Mouse (Mus musculus) testis, postnatal 10 days (tissue): ENCODE data around the gene Tmem14c.
A peak's percentile ranks its signal among the peaks of the same experiment; 100 is the strongest.
"Not testable (repeated sequence)": the region's sequence is repeated elsewhere in the genome, so short reads cannot be mapped to it uniquely, and the experiment has no call there.

Source experiments
- DNase-seq: peaks from one replicate; pipeline ENCODE4 v3.0.0; 2021; ENCODE audit warnings: low spot score

Tmem14c gene

GRCm38 (mm10) chr13:41015829-41016634 is at the start of gene Tmem14c:
Gene Tmem14c (plus strand): TSS chr13:41016292.
- peak; percentile 97 for DNase-seq

- DNase-seq, result no peak
Observed at GRCm38 (mm10) chr13:40967609-40968008, 48.5 kb upstream of the Tmem14c start.

GRCm38 (mm10) chr13:40968564-40968963 is 47.5 kb upstream of the Tmem14c start:
- peak; percentile 32 for DNase-seq

DNA sequence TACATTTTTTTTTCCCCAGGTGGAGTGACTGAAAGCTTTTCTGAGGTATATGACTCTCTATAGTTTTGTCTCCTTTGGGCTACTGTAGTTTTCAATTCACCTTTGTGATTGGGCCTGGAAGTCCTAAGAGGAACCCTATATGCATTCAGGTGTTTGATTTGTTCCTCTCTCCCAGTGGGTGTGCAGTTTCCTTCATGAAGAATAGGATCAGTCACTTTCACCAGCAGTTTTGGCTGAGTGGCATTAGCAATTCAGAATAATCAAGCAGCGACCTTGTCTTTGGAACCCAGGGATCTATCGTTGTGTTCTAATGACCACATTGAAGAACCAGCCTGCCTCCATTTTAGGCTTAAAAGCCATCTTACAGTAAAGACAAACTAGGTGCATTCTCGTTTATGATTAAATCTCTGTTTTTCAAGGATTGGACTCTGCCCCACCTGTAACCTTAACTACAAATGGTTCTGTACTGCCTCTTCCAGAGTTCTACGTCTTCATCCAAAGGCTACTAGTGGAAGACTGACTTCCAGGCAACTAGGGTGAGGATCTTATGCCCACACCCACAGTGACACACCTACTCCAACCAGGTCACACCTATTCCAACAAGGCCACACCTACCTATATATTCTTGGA is 46.2 kb upstream of the Tmem14c start:
- DNase-seq, result no peak

- no peak for DNase-seq
Observed at GRCm38 (mm10) chr13:40971261-40971660, 44.8 kb upstream of the Tmem14c start.

GRCm38 (mm10) chr13:40971831-40972230 is 44.3 kb upstream of the Tmem14c start:
- DNase-seq, result no peak

- DNase-seq, result no peak
Observed at GRCm38 (mm10) chr13:40972976-40973375, 43.1 kb upstream of the Tmem14c start.

DNA sequence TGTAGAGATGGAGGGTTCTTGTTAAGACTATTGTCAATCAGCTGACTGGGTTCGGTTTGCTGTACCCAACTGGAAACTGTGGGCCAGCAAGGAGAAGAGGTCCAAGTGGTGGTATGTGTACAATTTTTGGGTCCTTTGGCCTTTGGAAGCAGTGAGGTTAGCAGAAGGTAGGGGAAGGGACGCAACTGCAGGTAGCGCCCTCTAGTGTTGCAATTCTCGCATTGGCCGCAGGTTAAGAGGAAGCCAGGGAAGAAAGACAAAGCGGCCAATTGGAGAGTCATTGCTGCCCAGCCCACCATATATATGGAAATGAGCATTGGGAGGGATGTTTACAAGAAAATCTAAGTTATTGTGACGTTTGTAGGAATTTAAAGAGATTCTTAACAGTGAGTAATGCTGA is 38.5 kb upstream of the Tmem14c start:
- peak; percentile 73 for DNase-seq

DNA sequence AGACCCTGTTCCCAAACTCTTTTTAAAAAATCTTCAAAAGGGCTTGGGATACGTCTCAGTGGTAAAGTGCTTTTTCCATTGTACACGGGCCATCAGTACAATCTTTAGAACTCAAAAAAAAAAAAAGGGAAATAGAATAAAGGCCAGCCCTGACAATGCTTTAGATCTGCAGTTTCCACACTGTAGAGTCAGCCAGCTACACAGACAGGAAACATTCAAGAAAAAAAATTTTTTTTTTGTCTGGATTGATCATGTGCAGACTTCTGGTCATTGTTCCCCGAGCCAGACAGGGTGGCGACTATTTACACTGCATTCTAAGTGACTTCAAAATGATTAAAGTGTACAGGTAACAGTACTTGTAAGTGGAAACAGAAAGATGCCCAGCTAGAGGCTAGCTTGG is 37.4 kb upstream of the Tmem14c start:
- no peak for DNase-seq

GRCm38 (mm10) chr13:40979321-40979720 is 36.8 kb upstream of the Tmem14c start:
- no peak for DNase-seq

GRCm38 (mm10) chr13:40982759-40983158 is 33.3 kb upstream of the Tmem14c start:
- no peak for DNase-seq

- no peak for DNase-seq
Observed at GRCm38 (mm10) chr13:40986081-40986480, 30.0 kb upstream of the Tmem14c start.

DNA sequence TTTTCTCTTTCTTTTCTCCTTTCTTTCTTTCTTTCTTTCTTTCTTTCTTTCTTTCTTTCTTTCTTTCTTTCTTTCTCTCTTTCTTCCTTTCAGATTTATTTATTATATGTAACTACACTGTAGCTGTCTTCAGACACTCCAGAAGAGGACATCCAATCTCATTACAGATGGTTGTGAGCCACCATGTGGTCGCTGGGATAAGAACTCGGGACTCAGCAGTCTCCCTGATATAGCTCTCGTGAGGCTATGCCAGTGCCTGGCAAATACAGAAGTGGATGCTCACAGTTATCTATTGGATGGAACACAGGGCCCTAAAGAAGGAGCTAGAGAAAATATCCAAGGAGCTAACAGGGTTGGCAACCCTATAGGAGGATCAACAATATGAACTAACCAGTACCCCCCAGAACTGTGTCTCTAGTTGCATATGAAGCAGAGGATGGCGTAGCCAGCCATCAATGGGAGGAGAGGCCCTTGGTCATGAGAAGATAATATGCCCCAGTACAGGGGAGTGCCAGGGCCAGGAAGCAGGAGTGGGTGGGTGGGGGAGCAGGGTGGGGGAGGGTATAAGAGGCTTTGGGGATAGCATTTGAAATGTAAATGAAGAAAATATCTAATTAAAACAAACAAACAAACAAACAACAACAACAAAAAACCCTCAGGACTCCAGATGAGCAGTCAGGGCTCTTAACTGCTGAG is 28.3 kb upstream of the Tmem14c start:
- not testable (repeated sequence) for DNase-seq

- DNase-seq, result no peak
Observed at GRCm38 (mm10) chr13:40988418-40988817, 27.7 kb upstream of the Tmem14c start.

DNA sequence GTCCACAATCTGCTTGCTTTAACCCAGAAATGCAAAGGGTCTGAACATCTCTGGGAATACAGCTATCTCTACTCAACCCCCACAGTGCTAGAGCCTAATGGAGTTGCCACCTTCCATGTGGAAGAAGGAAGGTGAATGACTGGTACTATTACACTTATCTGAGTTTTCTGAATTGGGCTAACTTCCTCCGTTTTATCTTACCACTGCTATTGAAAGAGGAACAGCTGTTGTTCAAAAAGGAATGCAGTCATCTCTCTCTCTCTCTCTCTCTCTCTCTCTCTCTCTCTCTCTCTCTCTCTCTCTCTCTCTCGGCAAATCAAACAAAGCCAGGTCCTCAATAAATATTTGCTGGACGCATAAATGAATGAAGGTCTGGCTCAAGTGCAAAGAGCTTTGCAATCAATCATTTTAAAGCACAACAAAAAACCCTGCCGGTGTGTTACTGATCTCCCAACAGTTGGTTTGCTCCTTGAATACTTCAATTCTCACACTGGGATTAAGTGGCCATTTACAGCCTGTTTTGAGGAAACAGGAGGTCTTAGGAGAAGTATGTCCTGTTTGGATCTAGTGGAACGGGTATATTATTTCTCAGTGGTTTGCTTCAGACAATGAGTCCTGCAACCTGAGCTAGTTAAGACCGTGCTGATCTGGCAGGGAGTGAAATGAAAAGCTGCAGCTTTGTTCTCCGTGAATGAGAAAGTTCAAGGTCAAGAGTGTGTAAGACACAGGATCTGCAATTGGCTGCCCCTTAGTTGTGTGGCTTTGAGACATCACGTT is 21.4 kb upstream of the Tmem14c start:
- DNase-seq, result no peak

DNA sequence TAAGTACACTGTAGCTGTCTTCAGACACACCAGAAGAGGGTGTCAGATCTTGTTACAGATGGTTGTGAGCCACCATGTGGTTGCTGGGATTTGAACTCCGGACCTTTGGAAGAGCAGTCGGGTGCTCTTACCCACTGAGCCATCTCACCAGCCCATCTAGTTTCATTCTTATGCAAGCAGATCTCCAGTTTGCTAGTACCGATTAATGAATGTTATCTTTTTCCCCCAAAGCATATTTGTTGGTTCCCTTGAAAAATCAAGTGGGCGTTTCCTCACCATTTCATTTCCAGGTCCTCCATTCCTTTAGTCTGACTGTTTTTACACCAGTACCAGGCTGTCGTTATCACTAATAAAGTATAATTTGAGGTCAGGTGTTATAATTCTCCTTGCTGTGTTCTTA is 17.6 kb upstream of the Tmem14c start:
- not testable (repeated sequence) for DNase-seq

DNA sequence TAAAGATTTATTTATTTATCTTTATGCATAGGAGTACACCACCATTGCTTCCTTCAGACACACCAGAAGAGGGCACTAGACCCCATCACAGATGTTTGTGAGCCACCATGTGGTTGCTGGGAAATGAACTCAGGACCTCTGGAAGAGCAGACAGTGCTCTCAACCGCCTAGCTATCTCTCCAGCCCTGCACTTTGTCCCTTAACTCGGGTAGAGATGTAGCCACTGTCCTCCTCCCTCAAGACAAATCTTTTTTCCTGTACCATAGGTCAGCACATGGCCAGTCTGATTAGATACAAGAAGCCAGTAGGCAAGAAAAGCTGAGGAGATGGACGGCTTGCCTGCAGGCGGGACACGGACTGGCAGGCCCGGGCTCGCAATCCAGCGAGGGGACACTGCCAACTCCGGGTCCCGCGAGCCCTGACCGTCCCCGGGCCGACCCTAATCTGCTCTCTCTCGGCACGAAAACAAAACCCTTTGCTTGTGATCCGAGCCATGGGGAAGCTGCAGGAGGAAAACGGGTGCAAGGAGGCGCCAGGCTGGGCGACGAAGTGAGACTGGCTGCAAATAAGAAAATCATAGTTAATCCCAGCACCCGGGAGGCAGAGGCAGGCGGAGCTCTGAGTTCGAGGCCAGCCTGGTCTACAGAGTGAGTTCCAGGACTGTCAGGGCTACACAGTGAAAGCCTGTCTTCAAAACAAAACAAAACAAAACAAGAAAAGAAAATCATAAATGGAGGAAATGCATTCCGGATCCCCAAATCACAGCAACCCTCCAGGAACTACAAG is 15.8 kb upstream of the Tmem14c start:
- peak; percentile 73 for DNase-seq

GRCm38 (mm10) chr13:41000926-41001639 is 15.0 kb upstream of the Tmem14c start, which contains the start of gene Pak1ip1:
Gene Pak1ip1 (plus strand): TSS chr13:41001023.
- DNase-seq, result peak; percentile 95

DNA sequence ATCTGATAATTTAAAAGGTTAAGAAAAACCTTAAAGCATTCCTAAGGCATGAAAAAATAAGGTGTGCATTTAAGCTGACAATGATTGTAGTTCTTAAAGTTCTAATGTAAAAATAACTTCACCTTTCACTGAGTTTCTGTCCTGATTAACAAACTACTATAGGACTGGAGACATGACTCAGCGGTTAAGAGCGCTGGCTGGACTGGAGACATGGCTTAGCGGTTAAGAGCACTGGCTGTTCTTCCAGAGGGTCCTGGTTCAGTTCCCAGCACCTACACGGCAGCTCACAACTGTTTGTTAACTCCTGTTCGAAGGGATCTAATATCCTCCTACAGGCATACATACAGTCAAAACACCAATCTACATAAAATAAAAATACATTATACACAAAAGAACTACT is 14.1 kb upstream of the Tmem14c start:
- no peak for DNase-seq

DNA sequence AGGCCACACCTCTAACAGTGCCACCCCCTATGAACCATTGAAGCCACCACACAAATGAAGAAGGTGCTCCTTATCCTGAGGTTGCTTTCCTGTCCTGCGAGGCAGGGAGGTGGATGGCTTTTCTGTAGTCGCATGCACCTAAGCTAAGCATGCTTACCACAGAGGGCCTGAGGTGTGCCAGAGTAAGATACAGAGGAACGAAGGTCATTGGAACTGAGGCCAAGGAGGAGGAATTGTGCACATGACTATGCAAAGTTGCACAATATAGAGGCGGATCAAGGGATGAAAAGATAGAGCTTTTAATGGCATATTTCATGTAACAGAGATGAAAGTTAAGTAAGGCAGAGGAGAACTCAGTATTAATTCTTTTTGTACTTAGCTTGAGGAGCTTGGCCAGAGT is 9.8 kb upstream of the Tmem14c start:
- no peak for DNase-seq

DNA sequence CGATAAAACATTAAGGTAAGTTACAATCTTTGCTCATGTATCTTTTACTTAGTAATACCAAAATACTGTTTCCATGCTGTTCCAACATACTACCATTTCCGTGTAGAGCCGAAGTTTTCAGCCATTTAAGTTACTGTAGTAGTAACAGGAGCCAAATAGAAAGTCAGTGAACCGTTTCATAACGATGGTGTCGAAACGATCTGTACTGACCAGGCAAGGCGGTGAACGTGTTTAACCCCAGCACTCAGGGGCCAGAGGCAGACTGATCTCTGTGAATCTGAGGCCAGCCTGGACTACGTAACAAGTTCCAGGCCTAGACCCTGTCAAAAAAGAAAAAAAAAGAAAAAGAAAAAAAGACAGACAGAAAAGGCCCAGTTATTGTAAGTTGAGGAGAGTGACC is 7.8 kb upstream of the Tmem14c start:
- no peak for DNase-seq
